Mouse (Mus musculus): ENCODE measurements at regions not wholly inside any gene's neighbourhood (a gene's known extent, or its start where the extent isn't known, plus 50 kb on each side); places are given as distances from the start of the nearest gene placed in this dataset.

- TF ChIP-seq CTCF (IDR thresholded peaks at IDR 0.05; ENCODE audit: low read depth) (no peak), EP300 (optimal IDR thresholded peaks at IDR 0.05) (no peak)
Measured at GRCm38 (mm10) chr2:50513276-50513675, 216.7 kb upstream of the Mmadhc start.
